Mouse (Mus musculus) heart, embryonic 11.5 days (tissue): ENCODE results near the gene Utp14a. TPM values are rescaled to one million over a fixed set of nuclear protein-coding genes. Genes with fewer than 3 reads are reported as not detected.

ENCODE experiments used
- ATAC-seq: fragments of 200-750 bp; cut with Nextera tagmentation; replicated peaks from 2 replicates; pipeline ENCODE4 v1.8.0; 2017; ENCODE audit warnings: moderate library complexity; ENCODE audit not compliant: insufficient number of reproducible peaks, low FRiP score, low TSS enrichment
- H3K27ac ChIP-seq: fragments of 300-500 bp; sonication (generic); 2 replicates; pipeline ENCODE4 v1.5.1; 2014; ENCODE audit warnings: mild to moderate bottlenecking, low read depth, low read length
- H3K27me3 ChIP-seq: fragments of 300-500 bp; sonication (generic); 2 replicates; pipeline ENCODE4 v1.6.1; 2014; ENCODE audit warnings: mild to moderate bottlenecking, low read length, mixed read lengths; ENCODE audit not compliant: control insufficient read depth, insufficient read depth
- H3K36me3 ChIP-seq: fragments of 300-500 bp; sonication (generic); 2 replicates; pipeline ENCODE4 v1.6.1; 2014; ENCODE audit warnings: mild to moderate bottlenecking, low read length, moderate library complexity, mixed read lengths; ENCODE audit not compliant: control insufficient read depth, insufficient read depth
- H3K4me1 ChIP-seq: fragments of 300-500 bp; sonication (generic); 2 replicates; pipeline ENCODE4 v1.6.1; 2014; ENCODE audit warnings: low read length; ENCODE audit not compliant: control insufficient read depth, insufficient read depth
- H3K4me2 ChIP-seq: fragments of 300-500 bp; sonication (generic); 2 replicates; pipeline ENCODE4 v1.6.1; 2014; ENCODE audit warnings: mild to moderate bottlenecking, moderate library complexity
- H3K4me3 ChIP-seq: fragments of 300-500 bp; sonication (generic); 2 replicates; pipeline ENCODE4 v1.5.1; 2014; ENCODE audit warnings: low read depth, low read length
- H3K9ac ChIP-seq: fragments of 300-500 bp; sonication (generic); 2 replicates; pipeline ENCODE4 v1.6.1; 2014; ENCODE audit warnings: mild to moderate bottlenecking, low read depth, low read length, moderate library complexity
- H3K9me3 ChIP-seq: fragments of 300-500 bp; sonication (generic); replicated peaks from 2 replicates; pipeline ENCODE4 v1.6.1; 2016; ENCODE audit warnings: low read length; ENCODE audit not compliant: control insufficient read depth
- WGBS: fragments of 180-500 bp; shearing (Covaris S2); extraction: QIAGEN DNeasy Blood & Tissue Kit; methylation state at CpG from one replicate; pipeline ENCODE4 v1.1.7; 2014; ENCODE audit not compliant: insufficient replicate concordance; 5-methylcytosine and 5-hydroxymethylcytosine counted together
- polyA plus RNA-seq: library from polyadenylated mRNA; unstranded; fragments of >200 nt; fragmentation: Nextera tagmentation; extraction: Ambion mirVana; gene quantifications from 2 replicates; pipeline ENCODE4 v1.2.1, GENCODE M21; 2014

Gene Utp14a
- polyA plus RNA-seq, 1 experiment from 2014 or later, result 12.0 TPM

- ATAC-seq, result no peak
- Histone ChIP-seq H3K4me1 (no peaks in the 10 kb centered on the region), H3K36me3 (no peaks in the 10 kb centered on the region), H3K9ac (no peak overlapping the region), H3K27ac (no peak overlapping the region), H3K27me3 (peaks cover 6% of the 10 kb centered on the region), H3K4me3 (no peak overlapping the region), H3K4me2 (no peak overlapping the region), H3K9me3 (no peaks in the 10 kb centered on the region)
- WGBS, result 20% methylated on average over 9 of the region's 9 CpGs
Measured at GRCm38 (mm10) chrX:48318194-48318593, 61.5 kb downstream of the Utp14a start.

Other genes starting within 250 kb of the Utp14a start
- 0.84 and 0.93 TPM in 2 replicates for gene Apln, start 222.0 kb upstream of the Utp14a start, polyA plus RNA-seq
- 0.55 and 0.72 TPM in 2 replicates for gene Xpnpep2, start 148.1 kb upstream of the Utp14a start, polyA plus RNA-seq
- gene Sash3, start 110.4 kb upstream of the Utp14a start, polyA plus RNA-seq, result 0.76 and 1.0 TPM in 2 replicates
- gene Zdhhc9, start 48.0 kb upstream of the Utp14a start, polyA plus RNA-seq, result 2.9 and 3.1 TPM in 2 replicates
- gene Bcorl1, start 84.5 kb downstream of the Utp14a start, polyA plus RNA-seq, result 4.7 and 6.6 TPM in 2 replicates
- gene Elf4, start 206.3 kb downstream of the Utp14a start, polyA plus RNA-seq, result 14.3 and 17.3 TPM in 2 replicates